ENCODE assay signal across 21 mouse cellular contexts in the genomic region with DNA sequence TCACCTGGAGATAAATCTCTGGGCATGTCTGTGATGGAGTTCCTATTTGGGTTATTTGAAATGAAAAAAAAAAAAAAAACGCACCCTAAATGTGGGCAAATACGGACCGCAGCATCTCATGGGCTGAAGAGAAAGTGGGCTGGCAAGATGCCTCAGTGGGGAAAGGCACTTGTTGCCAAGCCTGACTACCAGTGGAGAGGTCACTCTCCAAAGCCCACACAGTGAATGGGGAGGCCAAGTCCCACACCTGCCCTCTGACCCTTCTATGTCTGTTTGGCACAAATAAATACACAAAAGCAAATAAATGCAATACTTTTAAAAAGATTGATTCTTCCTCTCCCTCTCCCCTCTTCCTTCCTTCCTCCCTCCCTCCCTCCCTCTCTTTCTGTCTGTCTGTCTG. TPM values are rescaled to one million over a fixed set of nuclear protein-coding genes. Genes with fewer than 3 reads are reported as not detected.
"Had no signal": no experiment of that assay in that cellular context is flagged by ENCODE, and none has a peak within 500 bp of the region (broad histone marks: within the 10 kb centered on the region; RNA-seq: fewer than 3 reads in every experiment).

No protein-coding gene starts in this region.

- H3K4me3 ChIP-seq: neural tube, embryonic 15.5 days; stomach, embryonic 15.5 days had no signal

- H3K27me3 ChIP-seq: neural tube, embryonic 15.5 days; stomach, embryonic 15.5 days had no signal

- H3K36me3 ChIP-seq: neural tube, embryonic 15.5 days; stomach, embryonic 15.5 days had no signal

- DNase-seq: retina, postnatal 1 day; right cerebral cortex, adult 18-20 months; right cerebral cortex, postnatal 14 days; right cerebral cortex, postnatal 25 days; right cerebral cortex, postnatal 4 days; spleen, adult 18-20 months; thymus, adult 18-20 months; thymus, adult 2 months; thymus, postnatal 14 days; thymus, postnatal 25 days; thymus, postnatal 36 days; thymus, postnatal 4 days had no signal

- H3K9me3 ChIP-seq: neural tube, embryonic 15.5 days; stomach, embryonic 15.5 days had no signal

- H3K9ac ChIP-seq: neural tube, embryonic 15.5 days; stomach, embryonic 15.5 days had no signal

- H3K27ac ChIP-seq: neural tube, embryonic 15.5 days; stomach, embryonic 15.5 days; stomach, postnatal 0 days had no signal

- H3K4me2 ChIP-seq: neural tube, embryonic 15.5 days; stomach, embryonic 15.5 days had no signal

- H3K4me1 ChIP-seq: neural tube, embryonic 15.5 days had no signal

RNA-seq across cellular contexts. Expression of a gene that starts 14.9 kb away (rescaled TPM):
- total RNA-seq: neutrophil, adult 5-6 weeks had no signal
- polyA plus RNA-seq: neural tube, embryonic 14.5 days; stomach, embryonic 14.5 days; stomach, embryonic 16.5 days; stomach, postnatal 0 days; thymus, postnatal 0 days; urinary bladder, adult 2 months had no signal

RNA-seq across cellular contexts. Expression of a gene that starts 54.1 kb away (rescaled TPM):
- total RNA-seq: neutrophil, adult 5-6 weeks had no signal
